Mouse (Mus musculus) hindbrain, embryonic 11.5 days (tissue): ENCODE results near the gene Zfp276. TPM values are rescaled to one million over a fixed set of nuclear protein-coding genes. Genes with fewer than 3 reads are reported as not detected.

Source experiments
- polyA plus RNA-seq: library from polyadenylated mRNA; unstranded; fragments of >200 nt; fragmentation: Nextera tagmentation; extraction: Ambion mirVana; gene quantifications from 2 replicates; pipeline ENCODE4 v1.2.1, GENCODE M21; 2014

The Zfp276 gene
- polyA plus RNA-seq, 1 experiment from 2014 or later = 18.1 TPM

Other genes starting within 250 kb of the Zfp276 start
- 52.7 and 68.2 TPM in 2 replicates for gene Ankrd11, start 211.9 kb upstream of the Zfp276 start, polyA plus RNA-seq
- gene Spg7, start 191.3 kb upstream of the Zfp276 start, polyA plus RNA-seq = 39.6 and 45.8 TPM in 2 replicates
- gene Rpl13, start 151.8 kb upstream of the Zfp276 start, polyA plus RNA-seq = 1,308 and 1,334 TPM in 2 replicates
- 0.10 and 0.45 TPM in 2 replicates for gene Cpne7, start 136.8 kb upstream of the Zfp276 start, polyA plus RNA-seq
- 4.8 and 5.5 TPM in 2 replicates for gene Sult5a1, start 95.9 kb upstream of the Zfp276 start, polyA plus RNA-seq
- 0.43 and 0.85 TPM in 2 replicates for gene Dpep1, start 68.0 kb upstream of the Zfp276 start, polyA plus RNA-seq
- 87.7 and 94.3 TPM in 2 replicates for gene Chmp1a, start 41.4 kb upstream of the Zfp276 start, polyA plus RNA-seq
- 5.5 and 6.1 TPM in 2 replicates for gene Spata33, start 41.4 kb upstream of the Zfp276 start, polyA plus RNA-seq
- 32.3 and 34.5 TPM in 2 replicates for gene Cdk10, start 29.4 kb upstream of the Zfp276 start, polyA plus RNA-seq
- gene Spata2l, start 18.0 kb upstream of the Zfp276 start, polyA plus RNA-seq = 1.8 and 2.2 TPM in 2 replicates
- gene Vps9d1, start 153 bp downstream of the Zfp276 start, polyA plus RNA-seq = 24.9 and 28.0 TPM in 2 replicates
- gene Fanca, start 64.4 kb downstream of the Zfp276 start, polyA plus RNA-seq = 26.9 and 35.4 TPM in 2 replicates
- 13.1 and 13.2 TPM in 2 replicates for gene Spire2, start 78.5 kb downstream of the Zfp276 start, polyA plus RNA-seq
- gene Tcf25, start 119.6 kb downstream of the Zfp276 start, polyA plus RNA-seq = 179 and 181 TPM in 2 replicates
- gene Mc1r, start 152.9 kb downstream of the Zfp276 start, polyA plus RNA-seq = 0.11 and 0.49 TPM in 2 replicates
- 950 and 1,011 TPM in 2 replicates for gene Tubb3, start 157.2 kb downstream of the Zfp276 start, polyA plus RNA-seq
- 32.5 and 32.7 TPM in 2 replicates for gene Def8, start 169.3 kb downstream of the Zfp276 start, polyA plus RNA-seq
- gene Afg3l1, start 223.7 kb downstream of the Zfp276 start, polyA plus RNA-seq = 30.7 and 32.3 TPM in 2 replicates